Mouse (Mus musculus) mesoderm, embryonic 11.5 days (tissue): Measurements from ENCODE around the gene Trim71.

Experiments used
- DNase-seq: peaks from one replicate; pipeline ENCODE4 v3.0.0-alpha.2; 2012; ENCODE audit warnings: low read depth, low spot score

Gene Trim71

GRCm38 (mm10) chr9:114486808-114487207 lies 77.4 kb downstream of the Trim71 start:
- DNase-seq = no peak

- DNase-seq = no peak
Measured at GRCm38 (mm10) chr9:114484771-114485170, 79.4 kb downstream of the Trim71 start.

- no peak for DNase-seq
Measured at GRCm38 (mm10) chr9:114480940-114481339, 83.2 kb downstream of the Trim71 start.

- no peak for DNase-seq
Measured at GRCm38 (mm10) chr9:114477019-114477418, 87.2 kb downstream of the Trim71 start.

GRCm38 (mm10) chr9:114471892-114472291 lies 92.3 kb downstream of the Trim71 start:
- DNase-seq = no peak

- DNase-seq = no peak
Measured at GRCm38 (mm10) chr9:114468701-114469100, 95.5 kb downstream of the Trim71 start.

GRCm38 (mm10) chr9:114468217-114468616 lies 96.0 kb downstream of the Trim71 start:
- DNase-seq = no peak

- no peak for DNase-seq
Measured at GRCm38 (mm10) chr9:114466871-114467270, 97.3 kb downstream of the Trim71 start.

GRCm38 (mm10) chr9:114465442-114465841 lies 98.7 kb downstream of the Trim71 start:
- no peak for DNase-seq

- no peak for DNase-seq
Measured at GRCm38 (mm10) chr9:114462569-114462968, 101.6 kb downstream of the Trim71 start.

GRCm38 (mm10) chr9:114458436-114458835 lies 105.7 kb downstream of the Trim71 start:
- DNase-seq = no peak
